Mouse (Mus musculus) limb, embryonic 13.5 days (tissue): ENCODE measurements around the gene Stmn1. TPM values are rescaled to one million over a fixed set of nuclear protein-coding genes. Genes with fewer than 3 reads are reported as not detected.

Source experiments
- microRNA-seq: library from miRNA; unstranded; fragments of <30 nt; microRNA quantifications from one replicate; pipeline ENCODE4, GENCODE M21; 2016
- polyA plus RNA-seq: library from polyadenylated mRNA; unstranded; fragments of >200 nt; fragmentation: Nextera tagmentation; extraction: Ambion mirVana; gene quantifications from 2 replicates; pipeline ENCODE4 v1.2.1, GENCODE M21; 2015

The Stmn1 gene
- polyA plus RNA-seq, 1 experiment from 2014 or later, result 1,889 TPM

Small RNA genes lying within 50 kb of the gene (microRNA-seq; reads per million reads assigned to microRNA genes)
- gene Gm23634, result 0.87 reads per million

Other genes with a start within 250 kb of the Stmn1 start
- 0.23 TPM in 1 of 2 replicates, not detected in the other for gene Catsper4, start 240.9 kb upstream of the Stmn1 start, polyA plus RNA-seq
- 1.8 and 2.0 TPM in 2 replicates for gene Cnksr1, start 229.9 kb upstream of the Stmn1 start, polyA plus RNA-seq
- 0.23 and 0.66 TPM in 2 replicates for gene E130218I03Rik, start 224.7 kb upstream of the Stmn1 start, polyA plus RNA-seq
- gene Zfp593, start 222.7 kb upstream of the Stmn1 start, polyA plus RNA-seq, result 15.6 and 17.8 TPM in 2 replicates
- not detected in 2 replicates for gene Gm30191, start 221.4 kb upstream of the Stmn1 start, polyA plus RNA-seq
- 4.7 and 5.3 TPM in 2 replicates for gene Grrp1, start 214.2 kb upstream of the Stmn1 start, polyA plus RNA-seq
- 21.7 and 22.6 TPM in 2 replicates for gene Pdik1l, start 180.4 kb upstream of the Stmn1 start, polyA plus RNA-seq
- gene Trim63, start 153.2 kb upstream of the Stmn1 start, polyA plus RNA-seq, result 5.3 and 6.2 TPM in 2 replicates
- 0.18 and 0.24 TPM in 2 replicates for gene Slc30a2, start 125.1 kb upstream of the Stmn1 start, polyA plus RNA-seq
- 8.3 and 9.2 TPM in 2 replicates for gene Extl1, start 84.5 kb upstream of the Stmn1 start, polyA plus RNA-seq
- 11.3 and 12.9 TPM in 2 replicates for gene Pafah2, start 72.0 kb upstream of the Stmn1 start, polyA plus RNA-seq
- gene Paqr7, start 28.4 kb downstream of the Stmn1 start, polyA plus RNA-seq, result 3.7 and 4.1 TPM in 2 replicates
- 10.6 and 10.8 TPM in 2 replicates for gene Aunip, start 42.7 kb downstream of the Stmn1 start, polyA plus RNA-seq
- 131 and 132 TPM in 2 replicates for gene Mtfr1l, start 67.1 kb downstream of the Stmn1 start, polyA plus RNA-seq
- 15.2 and 16.3 TPM in 2 replicates for gene Selenon, start 83.8 kb downstream of the Stmn1 start, polyA plus RNA-seq
- 2.9 and 3.5 TPM in 2 replicates for gene Man1c1, start 236.0 kb downstream of the Stmn1 start, polyA plus RNA-seq